Comparison of ENCODE assay signal across 9 mouse cellular contexts in genomic region chr9:48987201-48988101, GRCm38 (mm10). TPM values are rescaled to one million over a fixed set of nuclear protein-coding genes. Genes with fewer than 3 reads are reported as not detected.
DNase-seq lines count a peak whose midpoint lies in the region; ATAC-seq and TF ChIP-seq lines count a peak whose summit lies in the region.
"Had no signal": no experiment of that assay in that cellular context is flagged by ENCODE, and none has a peak within 500 bp of the region (broad histone marks: within the 10 kb centered on the region; RNA-seq: fewer than 3 reads in every experiment).

No protein-coding gene starts in this region.

- TF ChIP-seq EP300 in heart, adult 2 months (IDR thresholded peaks at IDR 0.05; ENCODE audit: insufficient read depth, low read depth, low read length): no peak

- peaks cover 6% of the 10 kb centered on the region for H3K4me1 ChIP-seq in heart, adult 2 months (ENCODE audit: control insufficient read depth, insufficient read depth, low read length)
- H3K4me1 ChIP-seq in ES-E14 (ENCODE audit: control insufficient read depth in 2 of 2, insufficient read depth in 2 of 2, low read length in 2 of 2, poor library complexity in 1 of 2): peaks cover 3 to 12% of the 10 kb centered on the region in 2 experiments; a peak in 3 of 4 replicates
- peaks cover 10% of the 10 kb centered on the region for H3K4me1 ChIP-seq in embryonic facial prominence, embryonic 14.5 days (ENCODE audit: control insufficient read depth, insufficient read depth, low read length)
- peaks cover 20% of the 10 kb centered on the region for H3K4me1 ChIP-seq in intestine, embryonic 14.5 days (replicated peaks; ENCODE audit: control insufficient read depth, insufficient read depth, low read length)
- H3K4me1 ChIP-seq in neural tube, embryonic 14.5 days (ENCODE audit: control insufficient read depth, insufficient read depth, low read length): peaks cover 17% of the 10 kb centered on the region

- H3K27ac ChIP-seq in heart, adult 2 months: peak overlapping the region; percentile 90
- H3K27ac ChIP-seq in ES-E14 (ENCODE audit: insufficient read depth, low read depth, low read length, poor library complexity, severe bottlenecking): peak overlapping the region; percentile 81; the same call in 1 of the 2 replicates
- no peak overlapping the region for H3K27ac ChIP-seq in embryonic facial prominence, embryonic 14.5 days (replicated peaks; ENCODE audit: low read depth, low read length)
- no peak overlapping the region for H3K27ac ChIP-seq in intestine, embryonic 14.5 days (ENCODE audit: low read depth)
- H3K27ac ChIP-seq in neural tube, embryonic 14.5 days (ENCODE audit: low read depth, low read length): no peak overlapping the region

- H3K4me2 ChIP-seq in embryonic facial prominence, embryonic 14.5 days (ENCODE audit: low read depth, low read length): peak overlapping the region; percentile 77
- peak overlapping the region; percentile 69 for H3K4me2 ChIP-seq in intestine, embryonic 14.5 days (ENCODE audit: low read length)
- peak overlapping the region; percentile 32; the same call in 1 of the 2 replicates for H3K4me2 ChIP-seq in neural tube, embryonic 14.5 days (ENCODE audit: low read depth, low read length)

- ATAC-seq in embryonic facial prominence, embryonic 14.5 days (ENCODE audit: low read depth): no peak
- no peak for ATAC-seq in intestine, embryonic 14.5 days (replicated peaks; ENCODE audit: low FRiP score, low TSS enrichment, low read depth)
- no peak for ATAC-seq in neural tube, embryonic 14.5 days (ENCODE audit: low read depth)

- no peaks in the 10 kb centered on the region for H3K79me2 ChIP-seq in heart, adult 2 months (replicated peaks; ENCODE audit: control insufficient read depth, insufficient read depth, low read length)

- TF ChIP-seq POLR2A in heart, adult 2 months (IDR thresholded peaks at IDR 0.05; ENCODE audit: insufficient read depth, low read depth, low read length): no peak

- intact Hi-C loops in heart, adult 2 months (cut with DNase I): loop anchor here (5.0 to 10.0 kb wide), 3 partner anchors 65 to 505 kb away; partner anchors contain the start of gene Rexo2
- intact Hi-C loops in heart, postnatal 36 days (cut with DNase I): loop anchor here (5.0 to 10.0 kb wide), 2 partner anchors 65 to 493 kb away; partner anchors contain the start of genes Gm5617 and Rbm7

- TF ChIP-seq CTCF in heart, adult 2 months (IDR thresholded peaks at IDR 0.05): no peak

- in situ Hi-C loops in ES-E14 (cut with MboI; ENCODE audit: low sequenced_read_pairs in 2 of 2, unreplicated experiment in 2 of 2): no loop called here

- H3K36me3 ChIP-seq in heart, adult 2 months (ENCODE audit: control insufficient read depth, insufficient read depth, low read length): no peaks in the 10 kb centered on the region; the same call in 1 of the 2 replicates
- peaks cover 7% of the 10 kb centered on the region; the same call in 1 of the 2 replicates for H3K36me3 ChIP-seq in ES-E14 (ENCODE audit: control insufficient read depth, insufficient read depth, low read length, poor library complexity, severe bottlenecking)
- no peaks in the 10 kb centered on the region for H3K36me3 ChIP-seq in embryonic facial prominence, embryonic 14.5 days (ENCODE audit: control insufficient read depth, insufficient read depth, low read length)
- no peaks in the 10 kb centered on the region for H3K36me3 ChIP-seq in intestine, embryonic 14.5 days (ENCODE audit: control insufficient read depth, insufficient read depth, low read length)
- no peaks in the 10 kb centered on the region for H3K36me3 ChIP-seq in neural tube, embryonic 14.5 days (ENCODE audit: control insufficient read depth, insufficient read depth, low read length)

- peak overlapping the region; percentile 38 for H3K9ac ChIP-seq in heart, adult 2 months (ENCODE audit: low read depth, low read length)
- H3K9ac ChIP-seq in ES-E14 (ENCODE audit: insufficient read depth, low read depth, low read length, poor library complexity, severe bottlenecking): peak overlapping the region; percentile 51
- peak overlapping the region; percentile 21 for H3K9ac ChIP-seq in embryonic facial prominence, embryonic 14.5 days (ENCODE audit: low read depth, low read length)
- no peak overlapping the region for H3K9ac ChIP-seq in intestine, embryonic 14.5 days (ENCODE audit: low read length)
- H3K9ac ChIP-seq in neural tube, embryonic 14.5 days (replicated peaks; ENCODE audit: low read depth, low read length): no peak overlapping the region

- no peaks in the 10 kb centered on the region for H3K9me3 ChIP-seq in ES-E14 (ENCODE audit: control insufficient read depth, insufficient read depth, low read depth, low read length)
- no peaks in the 10 kb centered on the region for H3K9me3 ChIP-seq in embryonic facial prominence, embryonic 14.5 days (ENCODE audit: control insufficient read depth, low read length)
- H3K9me3 ChIP-seq in intestine, embryonic 14.5 days (ENCODE audit: control insufficient read depth, low read length): no peaks in the 10 kb centered on the region
- H3K9me3 ChIP-seq in neural tube, embryonic 14.5 days (ENCODE audit: control insufficient read depth, low read length): no peaks in the 10 kb centered on the region

- WGBS in heart, adult 2 months: 33% methylated on average over 12 of the region's 12 CpGs
- 27% methylated on average over 12 of the region's 12 CpGs for WGBS in embryonic facial prominence, embryonic 14.5 days
- WGBS in intestine, embryonic 14.5 days: 27% methylated on average over 12 of the region's 12 CpGs
- WGBS in neural tube, embryonic 14.5 days: 32% methylated on average over 12 of the region's 12 CpGs

- no peaks in the 10 kb centered on the region for H3K27me3 ChIP-seq in heart, adult 2 months (ENCODE audit: control insufficient read depth, insufficient read depth, low read length)
- no peaks in the 10 kb centered on the region for H3K27me3 ChIP-seq in embryonic facial prominence, embryonic 14.5 days (replicated peaks; ENCODE audit: control insufficient read depth, insufficient read depth, low read length)
- no peaks in the 10 kb centered on the region for H3K27me3 ChIP-seq in intestine, embryonic 14.5 days (replicated peaks; ENCODE audit: control insufficient read depth, insufficient read depth, low read length)
- H3K27me3 ChIP-seq in neural tube, embryonic 14.5 days (ENCODE audit: control insufficient read depth, insufficient read depth, low read length): peaks cover 2% of the 10 kb centered on the region; the same call in 1 of the 2 replicates

- peak in 1 of 2 experiments; percentile 25 for DNase-seq in heart, adult 2 months
- DNase-seq in heart, postnatal 36 days: no peak
- DNase-seq in ES-E14 (ENCODE audit: low read depth, low spot score): no peak
- peak; percentile 32 for DNase-seq in embryonic facial prominence, embryonic 14.5 days (ENCODE audit: low spot score)
- DNase-seq in intestine, embryonic 14.5 days (ENCODE audit: low spot score): no peak
- DNase-seq in urinary bladder, adult 18-20 months (ENCODE audit: low spot score in 2 of 2): no peak
- no peak for DNase-seq in spleen, postnatal 14 days (ENCODE audit: low spot score in 2 of 2)

- peak overlapping the region; percentile 32 for H3K4me3 ChIP-seq in heart, adult 2 months
- peak overlapping the region; percentile 56 to 94 for H3K4me3 ChIP-seq in ES-E14 (ENCODE audit: insufficient read depth in 1 of 2, low read depth in 1 of 2, low read length in 2 of 2, poor library complexity in 1 of 2, severe bottlenecking in 1 of 2)
- H3K4me3 ChIP-seq in embryonic facial prominence, embryonic 14.5 days (ENCODE audit: low read depth, low read length): peak overlapping the region; percentile 85
- H3K4me3 ChIP-seq in intestine, embryonic 14.5 days (ENCODE audit: low read depth, low read length): no peak overlapping the region
- H3K4me3 ChIP-seq in neural tube, embryonic 14.5 days (ENCODE audit: low read depth, low read length): no peak overlapping the region

TF ChIP-seq in ES-E14, 5 proteins besides CTCF, POLR2A, EP300 and RAD21:
- TF ChIP-seq ZNF384 (IDR thresholded peaks at IDR 0.05; ENCODE audit: low read depth, low read length) (peak; percentile 68), ZC3H11A (IDR thresholded peaks at IDR 0.05; ENCODE audit: borderline replicate concordance, low read depth, low read length) (no peak)

RNA-seq across cellular contexts. Expression of gene Usp28, which starts 2.3 kb away (rescaled TPM):
- total RNA-seq in heart, adult 2 months (2021): 100 to 1,000 TPM; 113 to 130 TPM
- polyA plus RNA-seq in heart, adult 2 months (2012; rRNA removed): 72.8 and 144 TPM in 2 replicates
- 100 to 1,000 TPM; 137 to 152 TPM for total RNA-seq in heart, postnatal 36 days (2021)
- total RNA-seq in ES-E14 (2012; rRNA removed): 70.1 and 121 TPM in 2 replicates
- polyA plus RNA-seq in embryonic facial prominence, embryonic 14.5 days (2014; fragmentation: Nextera tagmentation; extraction: Ambion mirVana): 36.2 and 40.3 TPM in 2 replicates
- 26.7 and 30.7 TPM in 2 replicates for polyA plus RNA-seq in intestine, embryonic 14.5 days (2014; fragmentation: Nextera tagmentation; extraction: Ambion mirVana)
- polyA plus RNA-seq in neural tube, embryonic 14.5 days (2014; fragmentation: Nextera tagmentation; extraction: Ambion mirVana): 39.0 and 40.5 TPM in 2 replicates

RNA-seq across cellular contexts. Expression of gene Htr3b, which starts 22.7 kb away (rescaled TPM):
- total RNA-seq in heart, adult 2 months (2021): not detected
- polyA plus RNA-seq in heart, adult 2 months (2012; rRNA removed): 0.06 TPM in 2 replicates
- total RNA-seq in heart, postnatal 36 days (2021): not detected
- not detected in 2 replicates for total RNA-seq in ES-E14 (2012; rRNA removed)
- polyA plus RNA-seq in embryonic facial prominence, embryonic 14.5 days (2014; fragmentation: Nextera tagmentation; extraction: Ambion mirVana): 1.1 TPM in 2 replicates
- polyA plus RNA-seq in intestine, embryonic 14.5 days (2014; fragmentation: Nextera tagmentation; extraction: Ambion mirVana): 2.3 and 3.3 TPM in 2 replicates
- 0.27 and 2.2 TPM in 2 replicates for polyA plus RNA-seq in neural tube, embryonic 14.5 days (2014; fragmentation: Nextera tagmentation; extraction: Ambion mirVana)
- total RNA-seq: left cerebral cortex, postnatal 14 days had no signal

Comparison
In these comparisons a context has a peak if more than half of its experiments do, and no peak if none do; other contexts are left out.
1. H3K27ac ChIP-seq: peak in heart, adult 2 months (single experiment) and ES-E14 (single experiment); none in embryonic facial prominence, embryonic 14.5 days (single experiment), intestine, embryonic 14.5 days (single experiment) and neural tube, embryonic 14.5 days (single experiment).
2. H3K4me3 ChIP-seq: peak in heart, adult 2 months (single experiment), ES-E14 (2 of 2) and embryonic facial prominence, embryonic 14.5 days (single experiment); none in intestine, embryonic 14.5 days (single experiment) and neural tube, embryonic 14.5 days (single experiment).
3. H3K9ac ChIP-seq: peak in heart, adult 2 months (single experiment), ES-E14 (single experiment) and embryonic facial prominence, embryonic 14.5 days (single experiment); none in intestine, embryonic 14.5 days (single experiment) and neural tube, embryonic 14.5 days (single experiment).
4. Peak in every context shown above with its lines, with median percentiles within 50 percentile points of each other: H3K4me2 ChIP-seq.